Mouse (Mus musculus) layer of hippocampus, adult 2 months (tissue): ENCODE results near the gene Eif3l. TPM values are rescaled to one million over a fixed set of nuclear protein-coding genes. Genes with fewer than 3 reads are reported as not detected.

Experiments
- DNase-seq, 2 experiments: peaks; one replicate each; pipeline ENCODE4 v3.0.0; 2022; ENCODE audit warnings: low spot score in 2 of 2
- H3K27ac ChIP-seq: fragments of 200-600 bp; 2 replicates; pipeline ENCODE4 v1.8.1; 2022
- H3K4me3 ChIP-seq: fragments of 200-600 bp; 2 replicates; pipeline ENCODE4 v1.8.1; 2022; ENCODE audit warnings: mild to moderate bottlenecking
- CTCF ChIP-seq: fragments of 200-600 bp; conservative IDR thresholded peaks from 2 replicates; pipeline ENCODE4 v1.8.1; 2022; ENCODE audit warnings: antibody characterized with exemption, mild to moderate bottlenecking, moderate library complexity
- total RNA-seq, 2 experiments: library from RNA; stranded (reverse); gene quantifications; 2 replicates each; pipeline ENCODE4 v1.2.3; 2021

Gene Eif3l
- total RNA-seq, 2 experiments from 2014 or later = 68.9 to 69.5 TPM

GRCm38 (mm10) chr15:79105804-79106203, 30.8 kb downstream of the Eif3l start:
- Histone ChIP-seq H3K27ac (no peak overlapping the region), H3K4me3 (no peak overlapping the region)
- no peak for DNase-seq
- no peak for TF ChIP-seq CTCF

DNA sequence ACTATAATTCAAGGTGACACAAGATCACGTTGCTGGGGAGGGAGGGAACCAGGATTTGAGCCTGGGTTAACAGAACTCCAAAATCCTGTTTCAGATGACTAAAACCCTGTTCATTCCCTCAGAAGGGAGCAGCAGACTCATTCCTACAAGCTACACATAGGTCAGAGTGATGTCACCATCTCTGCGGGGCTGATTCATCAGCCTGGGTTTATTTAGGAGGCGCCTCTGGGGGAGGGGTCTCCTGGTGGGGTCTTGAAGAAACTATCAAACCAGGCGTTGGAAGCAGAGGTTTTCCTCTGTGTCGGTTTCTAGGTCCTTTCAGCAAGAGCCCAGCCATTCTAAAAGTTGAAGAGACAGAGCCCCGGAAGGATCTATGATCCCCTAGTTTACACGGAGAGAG, 33.0 kb downstream of the Eif3l start:
- Histone ChIP-seq H3K27ac (peak overlapping the region; percentile 96), H3K4me3 (peak overlapping the region; percentile 95)
- no peak for TF ChIP-seq CTCF
- no peak for DNase-seq

GRCm38 (mm10) chr15:79108421-79109320, 33.7 kb downstream of the Eif3l start, which contains the start of gene Micall1:
TSS of gene Micall1 (plus strand) at chr15:79108898.
- TF ChIP-seq CTCF = no peak
- H3K4me3 ChIP-seq = peak within 1 kb of the TSS; percentile 95
- DNase-seq = peak in 1 of 2 experiments; percentile 42
- peak within 1 kb of the TSS; percentile 96 for H3K27ac ChIP-seq

DNA sequence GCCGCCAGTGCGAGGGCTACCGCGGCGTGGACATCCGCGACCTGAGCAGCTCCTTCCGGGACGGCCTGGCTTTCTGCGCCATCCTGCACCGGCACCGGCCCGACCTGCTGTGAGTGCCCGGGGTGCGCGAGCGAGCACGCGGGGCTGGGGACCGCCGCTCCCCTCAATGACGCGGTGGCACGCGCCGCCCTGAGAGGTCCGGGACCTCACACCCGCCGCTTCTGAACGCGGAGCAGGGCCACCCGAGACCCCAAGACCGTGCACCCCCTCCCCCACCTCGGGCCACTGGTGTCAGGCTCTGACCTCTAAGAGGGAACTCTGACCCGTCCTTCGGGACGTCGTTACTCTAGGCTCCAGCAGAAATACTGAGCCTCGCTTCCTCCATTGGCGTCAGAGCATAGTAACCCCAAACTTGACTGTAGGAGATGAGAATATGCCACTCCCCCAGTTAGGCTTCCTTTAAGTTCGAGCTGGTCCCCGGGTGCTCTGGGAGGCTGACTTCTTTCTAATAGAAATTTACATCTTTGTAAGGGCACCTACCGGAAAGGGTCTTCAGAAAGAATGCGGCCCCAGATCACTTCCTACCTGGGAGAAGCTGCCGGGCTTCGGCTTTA, 34.4 kb downstream of the Eif3l start:
- TF ChIP-seq CTCF = no peak
- peak overlapping the region; percentile 95 for H3K4me3 ChIP-seq

DNA sequence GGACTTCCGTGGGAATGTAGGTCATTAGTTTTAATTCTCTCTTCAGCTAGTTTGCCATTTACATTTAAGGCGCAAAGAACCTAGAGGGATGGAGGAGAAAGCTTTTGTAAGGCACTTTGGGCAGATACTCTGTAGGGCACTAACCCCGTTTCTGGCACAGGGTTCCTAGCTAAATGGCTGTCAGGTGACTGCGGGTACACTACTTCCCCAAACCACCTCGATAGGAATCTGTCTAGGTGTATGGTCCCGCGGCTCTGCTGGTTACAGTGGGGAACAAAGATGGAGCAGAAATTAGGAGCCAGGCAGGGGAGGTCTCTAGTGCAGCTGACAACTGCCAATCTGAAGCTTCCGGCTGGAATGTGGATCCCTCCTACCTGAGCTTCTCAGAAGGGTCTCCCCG, 35.1 kb downstream of the Eif3l start:
- TF ChIP-seq CTCF = no peak
- DNase-seq = no peak
- Histone ChIP-seq H3K4me3 (peak overlapping the region; percentile 95), H3K27ac (peak overlapping the region; percentile 96)

More for the DNA sequence above, 34.4 kb downstream of the Eif3l start:
- H3K27ac ChIP-seq = peak overlapping the region; percentile 96
- DNase-seq = no peak

DNA sequence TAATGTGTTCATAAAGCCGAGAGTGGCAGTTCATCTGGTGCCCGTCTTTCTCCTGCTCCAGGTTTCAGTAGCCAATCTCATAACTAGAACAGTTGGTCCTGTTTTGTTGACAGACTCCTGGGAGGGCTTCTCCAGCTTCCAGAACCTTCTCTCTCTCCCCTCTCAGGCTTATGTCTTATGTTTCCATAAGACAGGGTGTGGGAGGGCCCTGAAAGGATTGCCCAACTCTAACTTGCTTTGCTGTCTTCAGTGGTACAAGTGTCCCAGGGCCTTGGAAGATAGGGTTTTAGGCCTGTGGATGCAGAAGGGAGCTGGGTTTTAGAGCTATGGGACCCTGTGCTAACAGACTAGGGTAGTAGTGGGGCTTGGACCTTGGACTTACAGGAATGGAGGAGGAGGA, 35.5 kb downstream of the Eif3l start:
- peak overlapping the region; percentile 95 for H3K4me3 ChIP-seq
- TF ChIP-seq CTCF = no peak
- DNase-seq = no peak
- peak overlapping the region; percentile 96 for H3K27ac ChIP-seq

- no peak for TF ChIP-seq CTCF
- DNase-seq = no peak
- Histone ChIP-seq H3K4me3 (no peak overlapping the region), H3K27ac (peak overlapping the region; percentile 96)
Measured at GRCm38 (mm10) chr15:79111774-79112173, 36.8 kb downstream of the Eif3l start.

DNA sequence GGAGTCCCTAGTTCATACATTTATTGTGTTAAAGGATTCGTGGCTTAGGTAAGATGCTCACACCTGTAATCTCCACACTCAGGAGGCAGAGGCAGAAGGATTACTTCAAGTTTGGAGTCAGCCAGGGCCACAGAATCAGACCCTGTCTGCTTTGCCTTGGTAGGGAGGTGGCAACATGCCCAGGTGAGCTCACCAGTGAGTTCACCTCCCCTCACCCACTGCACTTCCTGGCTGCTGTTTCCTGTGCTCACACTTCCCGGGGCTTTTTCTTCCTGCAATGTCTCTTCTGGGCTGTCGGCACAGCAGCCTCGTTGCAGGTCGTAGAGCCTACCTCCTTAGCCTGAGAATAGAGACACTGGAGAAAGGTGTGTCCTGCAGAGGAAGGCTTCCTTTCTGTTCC, 40.3 kb downstream of the Eif3l start:
- no peak overlapping the region for H3K4me3 ChIP-seq
- no peak for TF ChIP-seq CTCF
- H3K27ac ChIP-seq = peak overlapping the region; percentile 14; the same call in 1 of the 2 replicates
- no peak for DNase-seq

- H3K4me3 ChIP-seq = no peak overlapping the region
Measured at GRCm38 (mm10) chr15:79119491-79119890, 44.5 kb downstream of the Eif3l start.

DNA sequence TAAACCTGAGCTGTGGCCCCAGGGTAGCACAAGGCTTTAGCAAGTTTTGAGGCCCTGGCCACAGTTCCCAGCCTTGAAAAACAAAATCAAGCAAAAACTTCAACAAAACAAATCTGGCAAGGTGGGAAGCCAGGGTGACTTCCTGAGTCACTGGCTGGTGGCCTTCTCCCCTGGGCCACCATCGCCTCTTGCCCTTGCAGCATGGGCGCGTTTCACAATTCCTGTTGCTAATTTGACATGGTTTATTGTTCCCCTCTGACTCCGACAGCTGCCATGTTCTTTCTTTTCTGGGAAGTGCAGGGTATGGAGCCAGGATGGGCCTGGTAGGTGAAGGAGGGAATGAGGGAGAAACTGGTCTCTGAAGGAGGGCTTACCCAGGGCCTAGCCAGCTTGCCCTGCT, 47.1 kb downstream of the Eif3l start:
- no peak overlapping the region for H3K4me3 ChIP-seq
- no peak for DNase-seq
- 0 out of 2 replicates have a peak overlapping the region, but pooled peaks have one; percentile 1 for H3K27ac ChIP-seq
- TF ChIP-seq CTCF = no peak

More at GRCm38 (mm10) chr15:79119491-79119890, 44.5 kb downstream of the Eif3l start:
- TF ChIP-seq CTCF = no peak
- no peak overlapping the region for H3K27ac ChIP-seq
- no peak for DNase-seq

- no peak for DNase-seq
- Histone ChIP-seq H3K27ac (0 out of 2 replicates have a peak overlapping the region, but pooled peaks have one; percentile 1), H3K4me3 (no peak overlapping the region)
- TF ChIP-seq CTCF = 0 out of 2 replicates have a peak, but pooled peaks have one; percentile 7
Measured at GRCm38 (mm10) chr15:79122546-79122945, 47.6 kb downstream of the Eif3l start.

GRCm38 (mm10) chr15:79123751-79124150, 48.8 kb downstream of the Eif3l start:
- TF ChIP-seq CTCF = no peak
- H3K4me3 ChIP-seq = no peak overlapping the region
- peak overlapping the region; percentile 47; the same call in 1 of the 2 replicates for H3K27ac ChIP-seq
- no peak for DNase-seq

- TF ChIP-seq CTCF = no peak
- peak overlapping the region; percentile 7; the same call in 1 of the 2 replicates for H3K27ac ChIP-seq
- no peak overlapping the region for H3K4me3 ChIP-seq
- no peak for DNase-seq
Measured at GRCm38 (mm10) chr15:79124331-79124875, 49.4 kb downstream of the Eif3l start.
